8 mouse cellular contexts compared by ENCODE assay signal in genomic region chr6:57701686-57702085, GRCm38 (mm10). TPM values are rescaled to one million over a fixed set of nuclear protein-coding genes. Genes with fewer than 3 reads are reported as not detected.
A peak's percentile ranks its signal among the peaks of the same experiment; 100 is the strongest.
DNase-seq lines count a peak whose midpoint lies in the region; ATAC-seq and TF ChIP-seq lines count a peak whose summit lies in the region.

No protein-coding gene starts in this region.

- 69% methylated on average over 4 of the region's 4 CpGs for WGBS in stomach, embryonic 14.5 days
- WGBS in stomach, postnatal 0 days: 65% methylated on average over 4 of the region's 4 CpGs
- WGBS in liver, embryonic 12.5 days (ENCODE audit: insufficient replicate concordance): 65% methylated on average over 4 of the region's 4 CpGs
- 69% methylated on average over 4 of the region's 4 CpGs for WGBS in stomach, embryonic 15.5 days

- no peaks in the 10 kb centered on the region; the same call in 1 of the 2 replicates for H3K4me1 ChIP-seq in stomach, embryonic 14.5 days (ENCODE audit: control insufficient read depth, insufficient read depth, low read length)
- H3K4me1 ChIP-seq in stomach, postnatal 0 days (replicated peaks; ENCODE audit: control insufficient read depth, insufficient read depth): no peaks in the 10 kb centered on the region
- H3K4me1 ChIP-seq in liver, embryonic 12.5 days: peaks cover 27% of the 10 kb centered on the region
- peaks cover 4% of the 10 kb centered on the region; the same call in 1 of the 2 replicates for H3K4me1 ChIP-seq in stomach, embryonic 15.5 days

- H3K27me3 ChIP-seq in stomach, embryonic 14.5 days (ENCODE audit: control insufficient read depth, insufficient read depth, low read length): no peaks in the 10 kb centered on the region
- H3K27me3 ChIP-seq in stomach, postnatal 0 days (ENCODE audit: control insufficient read depth, insufficient read depth, low read length): no peaks in the 10 kb centered on the region
- no peaks in the 10 kb centered on the region for H3K27me3 ChIP-seq in liver, embryonic 12.5 days (replicated peaks)
- no peaks in the 10 kb centered on the region for H3K27me3 ChIP-seq in stomach, embryonic 15.5 days (replicated peaks)

- H3K4me3 ChIP-seq in stomach, embryonic 14.5 days (ENCODE audit: low read depth, low read length): peak overlapping the region; percentile 61; the same call in 1 of the 2 replicates
- H3K4me3 ChIP-seq in stomach, postnatal 0 days (ENCODE audit: low read depth, low read length): no peak overlapping the region
- peak overlapping the region; percentile 81 for H3K4me3 ChIP-seq in liver, embryonic 12.5 days
- H3K4me3 ChIP-seq in stomach, embryonic 15.5 days (replicated peaks): 0 out of 2 replicates have a peak overlapping the region, but pooled peaks have one; percentile 9

- peak overlapping the region; percentile 38 for H3K4me2 ChIP-seq in stomach, embryonic 14.5 days (replicated peaks; ENCODE audit: low read depth, low read length)
- no peak overlapping the region for H3K4me2 ChIP-seq in stomach, postnatal 0 days (replicated peaks; ENCODE audit: low read depth)
- H3K4me2 ChIP-seq in liver, embryonic 12.5 days: peak overlapping the region; percentile 75
- no peak overlapping the region for H3K4me2 ChIP-seq in stomach, embryonic 15.5 days

- no peak for TF ChIP-seq CTCF in stomach, postnatal 0 days (IDR thresholded peaks at IDR 0.05; ENCODE audit: low read depth)

- H3K27ac ChIP-seq in stomach, embryonic 14.5 days (ENCODE audit: low read length): no peak overlapping the region
- H3K27ac ChIP-seq in stomach, postnatal 0 days (replicated peaks): no peak overlapping the region
- H3K27ac ChIP-seq in liver, embryonic 12.5 days: no peak overlapping the region
- H3K27ac ChIP-seq in stomach, embryonic 15.5 days: no peak overlapping the region

- TF ChIP-seq EP300 in stomach, postnatal 0 days (optimal IDR thresholded peaks at IDR 0.05): no peak

- H3K36me3 ChIP-seq in stomach, embryonic 14.5 days (ENCODE audit: control insufficient read depth, insufficient read depth, low read length): no peaks in the 10 kb centered on the region
- no peaks in the 10 kb centered on the region for H3K36me3 ChIP-seq in stomach, postnatal 0 days (ENCODE audit: control insufficient read depth, insufficient read depth, low read length)
- no peaks in the 10 kb centered on the region for H3K36me3 ChIP-seq in liver, embryonic 12.5 days
- no peaks in the 10 kb centered on the region for H3K36me3 ChIP-seq in stomach, embryonic 15.5 days

- DNase-seq in embryo, embryonic 10.5 days (ENCODE audit: low spot score): peak; percentile 5
- DNase-seq in embryo, embryonic 10 days (ENCODE audit: low spot score): no peak
- no peak for DNase-seq in stomach, postnatal 0 days (ENCODE audit: low spot score)
- DNase-seq in layer of hippocampus, adult 8-10 months (ENCODE audit: low spot score in 2 of 2): no peak
- no peak for DNase-seq in embryo, embryonic 9.5 days (ENCODE audit: extremely low spot score)

- H3K9ac ChIP-seq in stomach, embryonic 14.5 days (replicated peaks; ENCODE audit: low read depth, low read length): no peak overlapping the region
- no peak overlapping the region for H3K9ac ChIP-seq in stomach, postnatal 0 days (ENCODE audit: low read length)
- no peak overlapping the region; the same call in 1 of the 2 replicates for H3K9ac ChIP-seq in liver, embryonic 12.5 days
- H3K9ac ChIP-seq in stomach, embryonic 15.5 days: no peak overlapping the region

- H3K9me3 ChIP-seq in stomach, embryonic 14.5 days (ENCODE audit: control insufficient read depth, low read depth, low read length): no peaks in the 10 kb centered on the region
- no peaks in the 10 kb centered on the region for H3K9me3 ChIP-seq in stomach, postnatal 0 days (ENCODE audit: control insufficient read depth, low read length)
- no peaks in the 10 kb centered on the region for H3K9me3 ChIP-seq in liver, embryonic 12.5 days (replicated peaks)
- H3K9me3 ChIP-seq in stomach, embryonic 15.5 days: no peaks in the 10 kb centered on the region

- no peak for ATAC-seq in stomach, embryonic 14.5 days (ENCODE audit: insufficient number of reproducible peaks, insufficient read depth, low FRiP score, low read depth)
- no peak for ATAC-seq in stomach, postnatal 0 days (ENCODE audit: low FRiP score, low TSS enrichment)
- ATAC-seq in liver, embryonic 12.5 days: no peak
- no peak for ATAC-seq in stomach, embryonic 15.5 days (ENCODE audit: insufficient read depth, low FRiP score, low read depth)

RNA-seq across cellular contexts. Expression of gene Lancl2, which starts 0.7 kb away (rescaled TPM):
- 27.5 and 27.6 TPM in 2 replicates for polyA plus RNA-seq in stomach, embryonic 14.5 days (2014; fragmentation: Nextera tagmentation; extraction: Ambion mirVana)
- 9.6 and 9.8 TPM in 2 replicates for polyA plus RNA-seq in stomach, postnatal 0 days (2015; fragmentation: Nextera tagmentation; extraction: Ambion mirVana)
- polyA plus RNA-seq in liver, embryonic 12.5 days (2016; fragmentation: Nextera tagmentation; extraction: Ambion mirVana): 17.1 and 18.7 TPM in 2 replicates
- 19.5 and 21.6 TPM in 2 replicates for polyA plus RNA-seq in stomach, embryonic 15.5 days (2015; fragmentation: Nextera tagmentation; extraction: Ambion mirVana)
- total RNA-seq in layer of hippocampus, adult 8-10 months (2022): 10 to 100 TPM; 74.9 to 80.8 (median 75.7) TPM

RNA-seq across cellular contexts. Expression of gene Pyurf, which starts 9.8 kb away (rescaled TPM):
- polyA plus RNA-seq in stomach, embryonic 14.5 days (2014; fragmentation: Nextera tagmentation; extraction: Ambion mirVana): 20.9 and 23.6 TPM in 2 replicates
- 16.2 and 16.3 TPM in 2 replicates for polyA plus RNA-seq in stomach, postnatal 0 days (2015; fragmentation: Nextera tagmentation; extraction: Ambion mirVana)
- 8.7 and 9.1 TPM in 2 replicates for polyA plus RNA-seq in liver, embryonic 12.5 days (2016; fragmentation: Nextera tagmentation; extraction: Ambion mirVana)
- 18.1 and 18.2 TPM in 2 replicates for polyA plus RNA-seq in stomach, embryonic 15.5 days (2015; fragmentation: Nextera tagmentation; extraction: Ambion mirVana)
- total RNA-seq in layer of hippocampus, adult 8-10 months (2022): 1 to 10 TPM; 7.5 to 8.8 (median 8.1) TPM

Comparison
In these comparisons a context has a peak if more than half of its experiments do, and no peak if none do; other contexts are left out.
1. H3K4me2 ChIP-seq: peak in stomach, embryonic 14.5 days (single experiment) and liver, embryonic 12.5 days (single experiment); none in stomach, postnatal 0 days (single experiment) and stomach, embryonic 15.5 days (single experiment).